13 mouse cellular contexts compared by ENCODE assay signal in genomic region chr3:28531294-28531956, GRCm38 (mm10).
A peak's percentile ranks its signal among the peaks of the same experiment; 100 is the strongest.
DNase-seq lines count a peak whose midpoint lies in the region; ATAC-seq and TF ChIP-seq lines count a peak whose summit lies in the region.
"Had no signal": no experiment of that assay in that cellular context is flagged by ENCODE, and none has a peak within 500 bp of the region (broad histone marks: within the 10 kb centered on the region; RNA-seq: fewer than 3 reads in every experiment).

No protein-coding gene starts in this region.

- H3K36me3 ChIP-seq in hindbrain, embryonic 13.5 days, result no peaks in the 10 kb centered on the region
- no peaks in the 10 kb centered on the region for H3K36me3 ChIP-seq in hindbrain, embryonic 11.5 days (ENCODE audit: control insufficient read depth, insufficient read depth, low read length)
- H3K36me3 ChIP-seq in ES-Bruce4 (ENCODE audit: control insufficient read depth, insufficient read depth, low read length, poor library complexity, severe bottlenecking), result no peaks in the 10 kb centered on the region
- H3K36me3 ChIP-seq in limb, embryonic 13.5 days, result no peaks in the 10 kb centered on the region
- no peaks in the 10 kb centered on the region for H3K36me3 ChIP-seq in kidney, embryonic 15.5 days
- H3K36me3 ChIP-seq: midbrain, embryonic 12.5 days; stomach, embryonic 15.5 days had no signal

- TF ChIP-seq POLR2A in ES-Bruce4 (IDR thresholded peaks at IDR 0.05; ENCODE audit: insufficient read depth, low read length), result no peak

- H3K4me2 ChIP-seq in hindbrain, embryonic 13.5 days, result no peak overlapping the region
- no peak overlapping the region for H3K4me2 ChIP-seq in hindbrain, embryonic 11.5 days (replicated peaks; ENCODE audit: low read depth, low read length)
- H3K4me2 ChIP-seq in limb, embryonic 13.5 days (replicated peaks), result peak overlapping the region; percentile 44
- no peak overlapping the region for H3K4me2 ChIP-seq in kidney, embryonic 15.5 days
- H3K4me2 ChIP-seq: midbrain, embryonic 12.5 days; stomach, embryonic 15.5 days had no signal

- no peak for DNase-seq in hindbrain, embryonic 11.5 days (ENCODE audit: low spot score)
- peak; percentile 90 for DNase-seq in brain, adult 2 months (ENCODE audit: low read depth, low spot score)
- DNase-seq: cerebellum, adult 11-12 months; layer of hippocampus, postnatal 36 days; lung, adult 2 months had no signal

- peak; percentile 52; the same call in 1 of the 2 replicates for ATAC-seq in hindbrain, embryonic 13.5 days (ENCODE audit: low FRiP score)
- no peak for ATAC-seq in hindbrain, embryonic 11.5 days (ENCODE audit: low FRiP score)
- ATAC-seq in limb, embryonic 13.5 days (ENCODE audit: low FRiP score, low read depth), result peak; percentile 61
- ATAC-seq in megakaryocyte, adult 5-6 weeks (ENCODE audit: poor library complexity, severe bottlenecking), result no peak
- ATAC-seq in kidney, embryonic 15.5 days (replicated peaks; ENCODE audit: low FRiP score), result no peak

- 78% methylated on average over 15 of the region's 15 CpGs for WGBS in hindbrain, embryonic 13.5 days
- 84% methylated on average over 15 of the region's 15 CpGs for WGBS in hindbrain, embryonic 11.5 days
- 69% methylated on average over 15 of the region's 15 CpGs for WGBS in limb, embryonic 13.5 days
- WGBS in kidney, embryonic 15.5 days, result 78% methylated on average over 15 of the region's 15 CpGs

- TF ChIP-seq CTCF in ES-Bruce4 (IDR thresholded peaks at IDR 0.05; ENCODE audit: low read depth, low read length), result no peak

- no peak overlapping the region for H3K4me3 ChIP-seq in hindbrain, embryonic 13.5 days
- no peak overlapping the region for H3K4me3 ChIP-seq in hindbrain, embryonic 11.5 days (ENCODE audit: low read depth, low read length)
- peak overlapping the region; percentile 39 for H3K4me3 ChIP-seq in ES-Bruce4 (ENCODE audit: low read depth, low read length)
- H3K4me3 ChIP-seq in limb, embryonic 13.5 days, result peak overlapping the region; percentile 30
- H3K4me3 ChIP-seq in kidney, embryonic 15.5 days (replicated peaks), result no peak overlapping the region
- H3K4me3 ChIP-seq: midbrain, embryonic 12.5 days; stomach, embryonic 15.5 days had no signal

- no peak overlapping the region for H3K27ac ChIP-seq in hindbrain, embryonic 13.5 days
- H3K27ac ChIP-seq in hindbrain, embryonic 11.5 days (ENCODE audit: low read depth, low read length), result no peak overlapping the region
- no peak overlapping the region for H3K27ac ChIP-seq in ES-Bruce4 (ENCODE audit: insufficient read depth, low read length)
- no peak overlapping the region for H3K27ac ChIP-seq in limb, embryonic 13.5 days
- no peak overlapping the region for H3K27ac ChIP-seq in kidney, embryonic 15.5 days
- H3K27ac ChIP-seq: midbrain, embryonic 12.5 days; stomach, embryonic 15.5 days had no signal

- peaks cover 7% of the 10 kb centered on the region; the same call in 1 of the 2 replicates for H3K4me1 ChIP-seq in hindbrain, embryonic 13.5 days (replicated peaks)
- H3K4me1 ChIP-seq in hindbrain, embryonic 11.5 days (replicated peaks; ENCODE audit: control insufficient read depth, insufficient read depth, low read length), result no peaks in the 10 kb centered on the region
- H3K4me1 ChIP-seq in ES-Bruce4 (ENCODE audit: control insufficient read depth, insufficient read depth, low read length), result peaks cover 2% of the 10 kb centered on the region
- 0 out of 2 replicates have a peak, but pooled peaks cover 3% of the 10 kb centered on the region for H3K4me1 ChIP-seq in limb, embryonic 13.5 days
- H3K4me1 ChIP-seq in kidney, embryonic 15.5 days, result no peaks in the 10 kb centered on the region
- H3K4me1 ChIP-seq: midbrain, embryonic 12.5 days; stomach, embryonic 15.5 days had no signal

- H3K9ac ChIP-seq in hindbrain, embryonic 13.5 days, result no peak overlapping the region
- H3K9ac ChIP-seq in hindbrain, embryonic 11.5 days (ENCODE audit: low read depth, low read length), result no peak overlapping the region
- H3K9ac ChIP-seq in ES-Bruce4 (ENCODE audit: low read depth, poor library complexity, severe bottlenecking), result no peak overlapping the region
- H3K9ac ChIP-seq in limb, embryonic 13.5 days, result no peak overlapping the region
- H3K9ac ChIP-seq in kidney, embryonic 15.5 days, result no peak overlapping the region
- H3K9ac ChIP-seq: midbrain, embryonic 12.5 days; stomach, embryonic 15.5 days had no signal

- TF ChIP-seq EP300 in ES-Bruce4 (IDR thresholded peaks at IDR 0.05; ENCODE audit: insufficient read depth, low read depth, low read length), result no peak

- H3K27me3 ChIP-seq in hindbrain, embryonic 13.5 days, result no peaks in the 10 kb centered on the region
- H3K27me3 ChIP-seq in hindbrain, embryonic 11.5 days (ENCODE audit: control insufficient read depth, insufficient read depth, low read length), result no peaks in the 10 kb centered on the region
- no peaks in the 10 kb centered on the region; the same call in 1 of the 2 replicates for H3K27me3 ChIP-seq in ES-Bruce4 (ENCODE audit: control insufficient read depth, insufficient read depth, low read length, poor library complexity, severe bottlenecking)
- peaks cover 9% of the 10 kb centered on the region for H3K27me3 ChIP-seq in limb, embryonic 13.5 days
- no peaks in the 10 kb centered on the region for H3K27me3 ChIP-seq in kidney, embryonic 15.5 days
- H3K27me3 ChIP-seq: CH12.LX; midbrain, embryonic 12.5 days; stomach, embryonic 15.5 days had no signal

- no peaks in the 10 kb centered on the region for H3K9me3 ChIP-seq in hindbrain, embryonic 13.5 days
- no peaks in the 10 kb centered on the region for H3K9me3 ChIP-seq in hindbrain, embryonic 11.5 days (ENCODE audit: control insufficient read depth, low read length)
- no peaks in the 10 kb centered on the region for H3K9me3 ChIP-seq in ES-Bruce4 (replicated peaks; ENCODE audit: control insufficient read depth, insufficient read depth, low read length, poor library complexity, severe bottlenecking)
- H3K9me3 ChIP-seq in limb, embryonic 13.5 days, result no peaks in the 10 kb centered on the region
- H3K9me3 ChIP-seq in kidney, embryonic 15.5 days (replicated peaks), result no peaks in the 10 kb centered on the region
- H3K9me3 ChIP-seq: midbrain, embryonic 12.5 days; stomach, embryonic 15.5 days had no signal

Comparison
In these comparisons a context has a peak if more than half of its experiments do, and no peak if none do; other contexts are left out.
1. ATAC-seq: peak in hindbrain, embryonic 13.5 days (single experiment) and limb, embryonic 13.5 days (single experiment); none in hindbrain, embryonic 11.5 days (single experiment), megakaryocyte, adult 5-6 weeks (single experiment) and kidney, embryonic 15.5 days (single experiment).
2. H3K4me3 ChIP-seq: peak in ES-Bruce4 (single experiment) and limb, embryonic 13.5 days (single experiment); none in hindbrain, embryonic 13.5 days (single experiment), hindbrain, embryonic 11.5 days (single experiment) and kidney, embryonic 15.5 days (single experiment).